Mouse (Mus musculus): ENCODE measurements around the gene Zcchc3. TPM values are rescaled to one million over a fixed set of nuclear protein-coding genes. Genes with fewer than 3 reads are reported as not detected.

The Zcchc3 gene
- polyA plus RNA-seq (2012; ENCODE audit: insufficient read depth, insufficient read length, low replicate concordance, missing spikeins): not detected in 2 replicates

- WGBS: under 1% methylated on average over 65 of the region's 65 CpGs
- TF ChIP-seq CTCF (IDR thresholded peaks at IDR 0.05; ENCODE audit: insufficient read depth, low read depth, low read length) (no peak), POLR2A (IDR thresholded peaks at IDR 0.05; ENCODE audit: insufficient read depth, low read depth, low read length) (peak; percentile 76)
- Histone ChIP-seq H3K4me3 (ENCODE audit: insufficient read depth, low read depth, low read length) (peak within 1 kb of the TSS; percentile 83), H3K4me1 (ENCODE audit: control insufficient read depth, insufficient read depth, low read length) (peaks cover 21% of the 10 kb centered on the region), H3K27ac (ENCODE audit: insufficient read depth, low read depth, low read length) (peak within 1 kb of the TSS; percentile 99)
Measured at GRCm38 (mm10) chr2:152414591-152415165, at the start of gene Zcchc3. Zcchc3 (minus strand) TSS chr2:152415027.

GRCm38 (mm10) chr2:152459241-152459640 lies 44.4 kb upstream of the Zcchc3 start:
- 49% methylated on average over 13 of the region's 13 CpGs for WGBS
- Histone ChIP-seq H3K4me3 (ENCODE audit: insufficient read depth, low read depth, low read length) (no peak overlapping the region), H3K4me1 (ENCODE audit: control insufficient read depth, insufficient read depth, low read length) (no peaks in the 10 kb centered on the region), H3K27ac (ENCODE audit: insufficient read depth, low read depth, low read length) (no peak overlapping the region)
- TF ChIP-seq CTCF (IDR thresholded peaks at IDR 0.05; ENCODE audit: insufficient read depth, low read depth, low read length) (no peak), POLR2A (IDR thresholded peaks at IDR 0.05; ENCODE audit: insufficient read depth, low read depth, low read length) (no peak)

GRCm38 (mm10) chr2:152452101-152452781 lies 37.4 kb upstream of the Zcchc3 start:
- Histone ChIP-seq H3K4me1 (ENCODE audit: control insufficient read depth, insufficient read depth, low read length) (peaks cover 5% of the 10 kb centered on the region), H3K4me3 (ENCODE audit: insufficient read depth, low read depth, low read length) (no peak overlapping the region), H3K27ac (ENCODE audit: insufficient read depth, low read depth, low read length) (no peak overlapping the region)
- 79% methylated on average over 4 of the region's 4 CpGs for WGBS
- TF ChIP-seq CTCF (IDR thresholded peaks at IDR 0.05; ENCODE audit: insufficient read depth, low read depth, low read length) (no peak), POLR2A (IDR thresholded peaks at IDR 0.05; ENCODE audit: insufficient read depth, low read depth, low read length) (no peak)

GRCm38 (mm10) chr2:152450241-152450640 lies 35.4 kb upstream of the Zcchc3 start:
- Histone ChIP-seq H3K4me1 (ENCODE audit: control insufficient read depth, insufficient read depth, low read length) (peaks cover 10% of the 10 kb centered on the region), H3K4me3 (ENCODE audit: insufficient read depth, low read depth, low read length) (no peak overlapping the region), H3K27ac (ENCODE audit: insufficient read depth, low read depth, low read length) (no peak overlapping the region)
- WGBS: 5% methylated on average over 5 of the region's 5 CpGs
- TF ChIP-seq CTCF (IDR thresholded peaks at IDR 0.05; ENCODE audit: insufficient read depth, low read depth, low read length) (peak; percentile 29; the same call in 1 of the 2 replicates), POLR2A (IDR thresholded peaks at IDR 0.05; ENCODE audit: insufficient read depth, low read depth, low read length) (no peak)

- no peak overlapping the region for H3K27ac ChIP-seq (ENCODE audit: insufficient read depth, low read depth, low read length)
- H3K4me1 ChIP-seq (ENCODE audit: control insufficient read depth, insufficient read depth, low read length): peaks cover 13% of the 10 kb centered on the region
- no peak for TF ChIP-seq POLR2A (IDR thresholded peaks at IDR 0.05; ENCODE audit: insufficient read depth, low read depth, low read length)
- no peak for TF ChIP-seq CTCF (IDR thresholded peaks at IDR 0.05; ENCODE audit: insufficient read depth, low read depth, low read length)
- no peak overlapping the region for H3K4me3 ChIP-seq (ENCODE audit: insufficient read depth, low read depth, low read length)
- 17% methylated on average over 5 of the region's 5 CpGs for WGBS
Measured at GRCm38 (mm10) chr2:152447461-152447860, 32.6 kb upstream of the Zcchc3 start.

- no peak overlapping the region for H3K27ac ChIP-seq (ENCODE audit: insufficient read depth, low read depth, low read length)
- H3K4me3 ChIP-seq (ENCODE audit: insufficient read depth, low read depth, low read length): no peak overlapping the region
- H3K4me1 ChIP-seq (ENCODE audit: control insufficient read depth, insufficient read depth, low read length): peaks cover 13% of the 10 kb centered on the region
- 87% methylated on average over 2 of the region's 2 CpGs for WGBS
- TF ChIP-seq POLR2A (IDR thresholded peaks at IDR 0.05; ENCODE audit: insufficient read depth, low read depth, low read length) (no peak), CTCF (IDR thresholded peaks at IDR 0.05; ENCODE audit: insufficient read depth, low read depth, low read length) (no peak)
Measured at GRCm38 (mm10) chr2:152446642-152447041, 31.8 kb upstream of the Zcchc3 start.

- Histone ChIP-seq H3K27ac (ENCODE audit: insufficient read depth, low read depth, low read length) (no peak overlapping the region), H3K4me1 (ENCODE audit: control insufficient read depth, insufficient read depth, low read length) (peaks cover 13% of the 10 kb centered on the region), H3K4me3 (ENCODE audit: insufficient read depth, low read depth, low read length) (no peak overlapping the region)
- TF ChIP-seq POLR2A (IDR thresholded peaks at IDR 0.05; ENCODE audit: insufficient read depth, low read depth, low read length): no peak
- no peak for TF ChIP-seq CTCF (IDR thresholded peaks at IDR 0.05; ENCODE audit: insufficient read depth, low read depth, low read length)
- 64% methylated on average over 8 of the region's 8 CpGs for WGBS
Measured at GRCm38 (mm10) chr2:152443281-152443680, 28.5 kb upstream of the Zcchc3 start.

GRCm38 (mm10) chr2:152442322-152442721 lies 27.5 kb upstream of the Zcchc3 start:
- no peak overlapping the region for H3K27ac ChIP-seq (ENCODE audit: insufficient read depth, low read depth, low read length)
- H3K4me3 ChIP-seq (ENCODE audit: insufficient read depth, low read depth, low read length): no peak overlapping the region
- peaks cover 10% of the 10 kb centered on the region for H3K4me1 ChIP-seq (ENCODE audit: control insufficient read depth, insufficient read depth, low read length)
- TF ChIP-seq POLR2A (IDR thresholded peaks at IDR 0.05; ENCODE audit: insufficient read depth, low read depth, low read length) (no peak), CTCF (IDR thresholded peaks at IDR 0.05; ENCODE audit: insufficient read depth, low read depth, low read length) (no peak)
- WGBS: 76% methylated on average over 4 of the region's 4 CpGs

- no peak for TF ChIP-seq CTCF (IDR thresholded peaks at IDR 0.05; ENCODE audit: insufficient read depth, low read depth, low read length)
- no peak for TF ChIP-seq POLR2A (IDR thresholded peaks at IDR 0.05; ENCODE audit: insufficient read depth, low read depth, low read length)
- Histone ChIP-seq H3K4me3 (ENCODE audit: insufficient read depth, low read depth, low read length) (no peak overlapping the region), H3K4me1 (ENCODE audit: control insufficient read depth, insufficient read depth, low read length) (peaks cover 8% of the 10 kb centered on the region), H3K27ac (ENCODE audit: insufficient read depth, low read depth, low read length) (no peak overlapping the region)
- 90% methylated on average over 2 of the region's 2 CpGs for WGBS
Measured at GRCm38 (mm10) chr2:152439833-152440232, 25.0 kb upstream of the Zcchc3 start.

All from olfactory bulb, adult 2 months (tissue).